Mouse (Mus musculus) ES-E14 (cell line): Measurements from ENCODE around the gene Pold4. TPM values are rescaled to one million over a fixed set of nuclear protein-coding genes. Genes with fewer than 3 reads are reported as not detected.

Source experiments
- DNase-seq: peaks from one replicate; pipeline ENCODE4 v3.0.0-alpha.2; 2013; ENCODE audit warnings: low read depth, low spot score
- H3K27ac ChIP-seq: 2 replicates; pipeline ENCODE4 v1.5.1; 2012; ENCODE audit warnings: low read depth, mild to moderate bottlenecking, low read length, moderate library complexity, mixed read lengths; ENCODE audit not compliant: poor library complexity, insufficient read depth, severe bottlenecking
- H3K36me3 ChIP-seq: 2 replicates; pipeline ENCODE4 v1.6.1; 2012; ENCODE audit warnings: mild to moderate bottlenecking, low read length, moderate library complexity, mixed read lengths; ENCODE audit not compliant: control insufficient read depth, poor library complexity, insufficient read depth, severe bottlenecking
- H3K4me1 ChIP-seq, 2 experiments: fragments of 150-350 bp in 1 of 2; sonication (generic) in 1 of 2; 2 replicates each; pipeline ENCODE4 v1.6.1; 2012; ENCODE audit warnings: low read length in 2 of 2, mild to moderate bottlenecking in 1 of 2, mixed read lengths in 1 of 2; ENCODE audit not compliant: control insufficient read depth in 2 of 2, insufficient read depth in 2 of 2, poor library complexity in 1 of 2
- H3K4me3 ChIP-seq, 2 experiments: fragments of 150-350 bp in 1 of 2; sonication (generic) in 1 of 2; 2 replicates each; pipeline ENCODE4 v1.5.1; 2012; ENCODE audit warnings: low read length in 2 of 2, low read depth in 1 of 2, mild to moderate bottlenecking in 1 of 2, mixed read lengths in 1 of 2; ENCODE audit not compliant: insufficient read depth in 1 of 2, poor library complexity in 1 of 2, severe bottlenecking in 1 of 2
- H3K9ac ChIP-seq: 2 replicates; pipeline ENCODE4 v1.6.1; 2012; ENCODE audit warnings: low read depth, mild to moderate bottlenecking, low read length, mixed read lengths; ENCODE audit not compliant: poor library complexity, insufficient read depth, severe bottlenecking
- H3K9me3 ChIP-seq: fragments of 150-350 bp; sonication (generic); 2 replicates; pipeline ENCODE4 v1.6.1; 2012; ENCODE audit warnings: low read depth, mild to moderate bottlenecking, low read length; ENCODE audit not compliant: control insufficient read depth, insufficient read depth
- CHD2 ChIP-seq: IDR thresholded peaks from 2 replicates; pipeline ENCODE4 v1.6.1; 2014; ENCODE audit warnings: mild to moderate bottlenecking, low read depth, low read length, inconsistent platforms
- HCFC1 ChIP-seq: IDR thresholded peaks from 2 replicates; pipeline ENCODE4 v1.6.1; 2012; ENCODE audit warnings: low read length, inconsistent platforms, borderline replicate concordance; ENCODE audit not compliant: insufficient read depth
- MAFK ChIP-seq: IDR thresholded peaks from 2 replicates; pipeline ENCODE4 v1.6.1; 2014; ENCODE audit warnings: mild to moderate bottlenecking, low read depth, low read length, inconsistent platforms; ENCODE audit not compliant: insufficient read depth
- ZC3H11A ChIP-seq: IDR thresholded peaks from 2 replicates; pipeline ENCODE4 v1.6.1; 2012; ENCODE audit warnings: low read depth, mild to moderate bottlenecking, inconsistent platforms, low read length, borderline replicate concordance
- ZNF384 ChIP-seq: IDR thresholded peaks from 2 replicates; pipeline ENCODE4 v1.6.1; 2012; ENCODE audit warnings: low read depth, low read length, inconsistent platforms
- in situ Hi-C, 2 experiments: fragments of 600-800 bp; cut with MboI; formaldehyde crosslinking; loops; one replicate each; pipeline ENCODE4 v1.15.1; 2025; ENCODE audit warnings: low sequenced_read_pairs in 2 of 2, inconsistent platforms in 1 of 2; ENCODE audit not compliant: unreplicated experiment in 2 of 2
- total RNA-seq: library from RNA; depleted of rRNA; stranded (reverse); fragments of 300-350 nt; gene quantifications from 2 replicates; pipeline ENCODE4 v1.2.3, GENCODE M21; 2012

Gene Pold4
- total RNA-seq, 1 experiment: 8.7 TPM

- Histone ChIP-seq H3K9me3 (no peaks in the 10 kb centered on the region), H3K4me3 (peak overlapping the region; percentile 93 to 97), H3K36me3 (peaks cover 48% of the 10 kb centered on the region), H3K9ac (peak overlapping the region; percentile 97), H3K4me1 (peaks cover 2 to 18% of the 10 kb centered on the region in 2 experiments; a peak in 3 of 4 replicates), H3K27ac (no peak overlapping the region)
- in situ Hi-C loops: no loop called here
- DNase-seq: no peak
- TF ChIP-seq CHD2: no peak
- no peak for TF ChIP-seq ZNF384
- TF ChIP-seq MAFK: no peak
- no peak for TF ChIP-seq ZC3H11A
- no peak for TF ChIP-seq HCFC1
Measured at GRCm38 (mm10) chr19:4193129-4193528, 38.6 kb upstream of the Pold4 start.

GRCm38 (mm10) chr19:4194021-4194724 is 37.5 kb upstream of the Pold4 start:
- Histone ChIP-seq H3K4me3 (no peak overlapping the region), H3K4me1 (peaks cover 2 to 18% of the 10 kb centered on the region in 2 experiments; a peak in 3 of 4 replicates), H3K9me3 (no peaks in the 10 kb centered on the region), H3K36me3 (peaks cover 51% of the 10 kb centered on the region), H3K9ac (no peak overlapping the region), H3K27ac (no peak overlapping the region)
- TF ChIP-seq ZNF384 (no peak), ZC3H11A (no peak), HCFC1 (no peak)
- no peak for DNase-seq
- in situ Hi-C loops: no loop called here

- Histone ChIP-seq H3K4me3 (no peak overlapping the region), H3K4me1 (peaks cover 2 to 18% of the 10 kb centered on the region in 2 experiments; a peak in 3 of 4 replicates), H3K9me3 (no peaks in the 10 kb centered on the region), H3K9ac (no peak overlapping the region), H3K36me3 (peaks cover 57% of the 10 kb centered on the region), H3K27ac (no peak overlapping the region)
- in situ Hi-C loops: no loop called here
- TF ChIP-seq CHD2: no peak
- TF ChIP-seq HCFC1: no peak
- no peak for TF ChIP-seq ZC3H11A
- no peak for TF ChIP-seq MAFK
- TF ChIP-seq ZNF384: no peak
- no peak for DNase-seq
Measured at GRCm38 (mm10) chr19:4194776-4195650, 36.7 kb upstream of the Pold4 start.

- TF ChIP-seq ZC3H11A (no peak), HCFC1 (no peak), MAFK (no peak), ZNF384 (no peak), CHD2 (no peak)
- Histone ChIP-seq H3K4me1 (peaks cover 2 to 18% of the 10 kb centered on the region in 2 experiments; a peak in 3 of 4 replicates), H3K27ac (no peak overlapping the region), H3K9me3 (no peaks in the 10 kb centered on the region), H3K36me3 (peaks cover 63% of the 10 kb centered on the region), H3K4me3 (no peak overlapping the region), H3K9ac (no peak overlapping the region)
- no peak for DNase-seq
- in situ Hi-C loops: no loop called here
Measured at GRCm38 (mm10) chr19:4196048-4196447, 35.7 kb upstream of the Pold4 start.
